Mouse (Mus musculus) lung, adult 2 months (tissue): ENCODE measurements at regions not wholly inside any gene's neighbourhood (a gene's known extent, or its start where the extent isn't known, plus 50 kb on each side); places are given as distances from the start of the nearest gene placed in this dataset.

Experiments used
- CTCF ChIP-seq: fragments of 200-500 bp; IDR thresholded peaks from 2 replicates; pipeline ENCODE4 v1.5.1; 2011; ENCODE audit warnings: mild to moderate bottlenecking, low read length, control low read depth; ENCODE audit not compliant: insufficient read depth
- POLR2A ChIP-seq: fragments of 200-500 bp; IDR thresholded peaks from 2 replicates; pipeline ENCODE4 v1.6.1; 2011; ENCODE audit warnings: low read depth, mild to moderate bottlenecking, control low read depth, low read length, borderline replicate concordance; ENCODE audit errors: extremely low read depth

DNA sequence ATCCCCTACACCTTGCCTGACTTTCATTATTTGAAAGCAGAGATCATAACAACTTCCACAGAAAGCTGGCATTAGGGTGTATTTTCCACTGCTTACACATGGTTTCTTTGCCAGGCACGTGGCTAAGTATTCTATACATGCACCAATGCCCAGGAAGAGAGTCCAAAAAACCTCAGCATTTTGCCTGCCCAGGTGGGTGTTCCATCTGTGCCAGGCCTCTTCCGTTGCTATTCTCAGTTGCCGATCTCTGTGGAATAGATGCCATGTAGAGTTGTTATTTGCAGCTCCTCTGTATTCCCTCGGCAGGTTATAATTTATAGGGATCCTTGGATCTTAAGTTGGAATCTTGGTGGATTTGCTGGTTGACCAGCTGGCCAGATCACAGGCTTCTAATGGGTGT, 161.3 kb downstream of the Gm5426 start:
- TF ChIP-seq CTCF (no peak), POLR2A (no peak)
